8 mouse cellular contexts compared by ENCODE assay signal in the genomic region with DNA sequence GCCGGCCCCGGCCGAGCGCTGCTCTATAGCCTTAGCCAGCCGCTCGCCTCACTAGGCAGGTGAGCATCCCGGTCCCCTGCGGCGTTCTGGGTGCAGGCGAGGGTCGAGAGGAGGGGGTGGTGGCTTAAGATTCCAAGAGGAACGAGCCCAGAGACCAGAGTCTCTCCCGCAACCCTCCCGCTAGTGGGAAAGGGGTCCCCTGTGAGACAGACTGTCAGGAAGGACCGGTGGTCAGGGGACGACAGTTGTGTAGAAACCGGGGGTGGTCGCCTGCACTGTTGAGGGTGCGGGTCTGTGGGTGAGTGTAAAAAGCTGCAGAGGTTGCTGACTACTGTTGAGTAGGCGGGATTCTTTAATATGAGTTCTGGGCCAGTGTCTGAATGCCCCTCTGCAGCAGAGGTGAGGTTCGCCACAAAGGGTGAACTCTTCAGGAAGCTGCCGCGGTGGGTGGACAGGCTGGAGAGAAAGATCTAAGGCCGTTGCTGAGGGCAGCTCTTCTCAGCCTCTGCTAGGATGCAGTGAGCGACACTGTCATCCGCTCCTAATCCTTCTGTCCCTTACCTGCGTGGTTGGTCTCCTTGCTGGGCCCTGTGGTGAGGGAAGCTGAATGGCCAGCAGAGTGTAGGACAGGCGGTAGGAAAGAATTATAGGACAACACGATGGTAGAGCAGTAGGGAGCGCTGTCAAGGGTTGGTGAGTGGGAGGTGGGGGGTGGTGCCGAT. TPM values are rescaled to one million over a fixed set of nuclear protein-coding genes. Genes with fewer than 3 reads are reported as not detected.
DNase-seq lines count a peak whose midpoint lies in the region; ATAC-seq and TF ChIP-seq lines count a peak whose summit lies in the region.

No protein-coding gene starts in this region.

- TF ChIP-seq EP300 in ES-Bruce4 (IDR thresholded peaks at IDR 0.05; ENCODE audit: insufficient read depth, low read depth, low read length): no peak

- no peak for TF ChIP-seq POLR2A in ES-Bruce4 (IDR thresholded peaks at IDR 0.05; ENCODE audit: insufficient read depth, low read length)

- peaks cover 9% of the 10 kb centered on the region; the same call in 1 of the 2 replicates for H3K4me1 ChIP-seq in heart, embryonic 11.5 days (ENCODE audit: control insufficient read depth, insufficient read depth, low read length)
- no peaks in the 10 kb centered on the region for H3K4me1 ChIP-seq in ES-Bruce4 (ENCODE audit: control insufficient read depth, insufficient read depth, low read length)

- TF ChIP-seq CTCF in ES-Bruce4 (IDR thresholded peaks at IDR 0.05; ENCODE audit: low read depth, low read length): no peak

- H3K4me3 ChIP-seq in heart, embryonic 11.5 days (ENCODE audit: low read depth, low read length): peak overlapping the region; percentile 63
- H3K4me3 ChIP-seq in ES-Bruce4 (ENCODE audit: low read depth, low read length): peak overlapping the region; percentile 30; the same call in 1 of the 2 replicates

- intact Hi-C loops in heart, postnatal 14 days (cut with DNase I): no loop called here

- H3K9me3 ChIP-seq in heart, embryonic 11.5 days (replicated peaks; ENCODE audit: control insufficient read depth, low read length): no peaks in the 10 kb centered on the region
- no peaks in the 10 kb centered on the region for H3K9me3 ChIP-seq in ES-Bruce4 (replicated peaks; ENCODE audit: control insufficient read depth, insufficient read depth, low read length, poor library complexity, severe bottlenecking)

- no peak for ATAC-seq in heart, embryonic 11.5 days (replicated peaks; ENCODE audit: insufficient number of reproducible peaks, low FRiP score, low TSS enrichment)
- ATAC-seq in hematopoietic stem cell, adult 5-6 weeks (replicated peaks in 1 of 2; ENCODE audit: insufficient read depth in 1 of 2, low FRiP score in 2 of 2, low TSS enrichment in 1 of 2, low read depth in 1 of 2, poor library complexity in 2 of 2, severe bottlenecking in 2 of 2): peak; percentile 8 to 24; a peak in 2 of 4 replicates
- ATAC-seq in megakaryocyte-erythroid progenitor cell, adult 5-6 weeks (replicated peaks; ENCODE audit: low FRiP score, low TSS enrichment, poor library complexity, severe bottlenecking): 0 out of 2 replicates have a peak, but pooled peaks have one; percentile 0

- WGBS in heart, embryonic 11.5 days (ENCODE audit: insufficient replicate concordance): 2% methylated on average over 30 of the region's 31 CpGs

- H3K27ac ChIP-seq in heart, embryonic 11.5 days (ENCODE audit: low read depth, low read length): no peak overlapping the region
- H3K27ac ChIP-seq in ES-Bruce4 (ENCODE audit: insufficient read depth, low read length): no peak overlapping the region

- no peaks in the 10 kb centered on the region for H3K36me3 ChIP-seq in heart, embryonic 11.5 days (ENCODE audit: control insufficient read depth, insufficient read depth, low read length)
- H3K36me3 ChIP-seq in ES-Bruce4 (ENCODE audit: control insufficient read depth, insufficient read depth, low read length, poor library complexity, severe bottlenecking): no peaks in the 10 kb centered on the region

- H3K9ac ChIP-seq in heart, embryonic 11.5 days (ENCODE audit: low read depth, low read length): peak overlapping the region; percentile 75
- H3K9ac ChIP-seq in ES-Bruce4 (ENCODE audit: low read depth, poor library complexity, severe bottlenecking): peak overlapping the region; percentile 41; the same call in 1 of the 2 replicates

- no peak for DNase-seq in heart, postnatal 14 days
- no peak for DNase-seq in adipocyte (ENCODE audit: low spot score)
- DNase-seq in cerebellum, adult 8-10 months: no peak
- DNase-seq in adrenal gland, adult 8-10 months: no peak

- peak overlapping the region; percentile 98 for H3K4me2 ChIP-seq in heart, embryonic 11.5 days

- H3K27me3 ChIP-seq in heart, embryonic 11.5 days (ENCODE audit: control insufficient read depth, insufficient read depth, low read length): peaks cover 82% of the 10 kb centered on the region
- peaks cover 8% of the 10 kb centered on the region for H3K27me3 ChIP-seq in ES-Bruce4 (ENCODE audit: control insufficient read depth, insufficient read depth, low read length, poor library complexity, severe bottlenecking)

RNA-seq across cellular contexts. Expression of a gene that starts 7.5 kb away (rescaled TPM):
- polyA plus RNA-seq in heart, embryonic 11.5 days (2014; fragmentation: Nextera tagmentation; extraction: Ambion mirVana): 10.1 and 14.1 TPM in 2 replicates
- 1 to 10 TPM; 4.9 to 6.3 TPM for total RNA-seq in heart, postnatal 14 days (2021)
- polyA plus RNA-seq in ES-Bruce4 (2011; ENCODE audit: insufficient read depth, insufficient read length, low read depth, missing spikeins): 0.37 and 0.61 TPM in 2 replicates
- 33.4 and 38.4 TPM in 2 replicates for total RNA-seq in hematopoietic stem cell, adult 5-6 weeks (2017)
- 99.5 and 115 TPM in 2 replicates for total RNA-seq in megakaryocyte-erythroid progenitor cell, adult 5-6 weeks (2014; fragmentation: Nextera tagmentation)
- 56.3 and 63.8 TPM in 2 replicates for total RNA-seq in megakaryocyte-erythroid progenitor cell, adult 5-6 weeks (2017)
- 1 to 10 TPM; 1.9 to 4.0 (median 2.6) TPM for total RNA-seq in adrenal gland, adult 8-10 months (2022)

RNA-seq across cellular contexts. Expression of a gene that starts 24.8 kb away (rescaled TPM):
- polyA plus RNA-seq in heart, embryonic 11.5 days (2014; fragmentation: Nextera tagmentation; extraction: Ambion mirVana): 57.3 and 66.1 TPM in 2 replicates
- 1 to 10 TPM in 1 of 2 experiments, under 1 TPM in 1; 0.88 to 2.0 TPM for total RNA-seq in heart, postnatal 14 days (2021)
- 3.4 and 4.7 TPM in 2 replicates for polyA plus RNA-seq in ES-Bruce4 (2011; ENCODE audit: insufficient read depth, insufficient read length, low read depth, missing spikeins)
- total RNA-seq in hematopoietic stem cell, adult 5-6 weeks (2017): 26.4 and 37.5 TPM in 2 replicates
- total RNA-seq in megakaryocyte-erythroid progenitor cell, adult 5-6 weeks (2014; fragmentation: Nextera tagmentation): 22.0 and 28.7 TPM in 2 replicates
- 5.9 and 34.2 TPM in 2 replicates for total RNA-seq in megakaryocyte-erythroid progenitor cell, adult 5-6 weeks (2017)
- 1 to 10 TPM in 2 of 4 experiments, under 1 TPM in 1, not detected in 1; 0.37 to 1.1 (median 1.0) TPM for total RNA-seq in adrenal gland, adult 8-10 months (2022)
